Mouse (Mus musculus) limb, embryonic 12.5 days (tissue): ENCODE results near the gene Nfil3. TPM values are rescaled to one million over a fixed set of nuclear protein-coding genes. Genes with fewer than 3 reads are reported as not detected.

ENCODE experiments used
- ATAC-seq: fragments of 200-750 bp; cut with Nextera tagmentation; 2 replicates; pipeline ENCODE4 v1.8.0; 2017; ENCODE audit warnings: low read depth, moderate TSS enrichment; ENCODE audit not compliant: insufficient number of reproducible peaks, insufficient read depth, low FRiP score, low TSS enrichment
- H3K27ac ChIP-seq: fragments of 300-500 bp; sonication (generic); 2 replicates; pipeline ENCODE4 v1.5.1; 2016; ENCODE audit warnings: mild to moderate bottlenecking, moderate library complexity
- H3K27me3 ChIP-seq: fragments of 300-500 bp; sonication (generic); 2 replicates; pipeline ENCODE4 v1.6.1; 2016; ENCODE audit warnings: mild to moderate bottlenecking, moderate library complexity
- H3K36me3 ChIP-seq: fragments of 300-500 bp; sonication (generic); 2 replicates; pipeline ENCODE4 v1.6.1; 2016; ENCODE audit warnings: mild to moderate bottlenecking, moderate library complexity
- H3K4me1 ChIP-seq: fragments of 300-500 bp; sonication (generic); replicated peaks from 2 replicates; pipeline ENCODE4 v1.6.1; 2016
- H3K4me2 ChIP-seq: fragments of 300-500 bp; sonication (generic); 2 replicates; pipeline ENCODE4 v1.6.1; 2016; ENCODE audit warnings: mild to moderate bottlenecking, moderate library complexity
- H3K4me3 ChIP-seq: fragments of 300-500 bp; sonication (generic); replicated peaks from 2 replicates; pipeline ENCODE4 v1.5.1; 2016; ENCODE audit warnings: mild to moderate bottlenecking
- H3K9ac ChIP-seq: fragments of 300-500 bp; sonication (generic); replicated peaks from 2 replicates; pipeline ENCODE4 v1.6.1; 2016; ENCODE audit warnings: mild to moderate bottlenecking, moderate library complexity
- H3K9me3 ChIP-seq: fragments of 300-500 bp; sonication (generic); 2 replicates; pipeline ENCODE4 v1.6.1; 2016; ENCODE audit warnings: mild to moderate bottlenecking, moderate library complexity
- WGBS: fragments of 180-500 bp; shearing (Covaris S2); methylation state at CpG from one replicate; pipeline ENCODE4 v1.1.7; 2016; 5-methylcytosine and 5-hydroxymethylcytosine counted together
- polyA plus RNA-seq: library from polyadenylated mRNA; unstranded; fragments of >200 nt; fragmentation: Nextera tagmentation; extraction: Ambion mirVana; gene quantifications from 2 replicates; pipeline ENCODE4 v1.2.1, GENCODE M21; 2016

The Nfil3 gene
- polyA plus RNA-seq, 1 experiment from 2014 or later = 31.6 TPM

- ATAC-seq = 0 out of 2 replicates have a peak, but pooled peaks have one; percentile 0
- peaks cover 17% of the 10 kb centered on the region for H3K27me3 ChIP-seq
- WGBS = 2% methylated on average over 51 of the region's 51 CpGs
- H3K4me3 ChIP-seq = peak overlapping the region; percentile 91
- peak overlapping the region; percentile 60 for H3K9ac ChIP-seq
- no peaks in the 10 kb centered on the region for H3K9me3 ChIP-seq
- H3K4me2 ChIP-seq = peak overlapping the region; percentile 97
- H3K36me3 ChIP-seq = no peaks in the 10 kb centered on the region
- H3K4me1 ChIP-seq = peaks cover 22% of the 10 kb centered on the region
- H3K27ac ChIP-seq = no peak overlapping the region
Observed at GRCm38 (mm10) chr13:52981441-52982281, 788 bp upstream of the Nfil3 start.

DNA sequence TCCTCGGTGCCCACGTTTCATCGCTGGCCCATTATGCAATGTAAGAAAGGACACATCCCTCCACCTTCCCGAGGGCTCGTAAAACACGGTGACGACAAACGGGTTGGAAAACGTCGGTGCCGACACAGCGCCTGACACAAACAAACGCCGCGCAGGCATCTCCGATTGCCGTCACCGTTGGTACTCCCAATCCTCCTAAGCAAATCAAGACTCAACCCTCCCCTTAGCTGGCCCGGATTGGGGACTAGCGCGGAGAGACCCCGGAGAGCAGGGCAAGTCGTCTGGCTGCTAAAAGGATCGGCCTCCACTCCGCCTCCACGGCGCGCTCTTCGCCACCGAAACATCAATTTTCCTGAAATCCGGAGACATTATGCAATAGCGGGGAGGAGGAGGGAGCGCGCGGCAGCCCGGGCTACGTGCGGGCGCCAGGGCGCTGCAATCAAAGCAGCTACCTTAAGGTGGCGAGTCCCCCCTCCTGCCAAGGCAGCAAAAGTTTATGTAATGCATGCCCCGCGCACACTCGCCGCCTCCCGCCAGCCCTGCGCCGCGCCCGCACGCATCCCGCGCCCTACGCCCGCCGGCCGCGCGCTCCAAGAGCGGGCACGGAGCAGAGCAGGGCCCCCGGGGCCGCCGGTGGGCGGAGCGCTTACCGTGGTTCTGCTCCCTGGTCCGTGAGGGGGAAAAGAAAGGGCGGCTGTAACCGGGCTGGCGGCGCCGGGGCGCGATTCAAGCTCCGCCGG is 492 bp downstream of the Nfil3 start:
- peaks cover 17% of the 10 kb centered on the region for H3K27me3 ChIP-seq
- peak overlapping the region; percentile 97 for H3K4me2 ChIP-seq
- peak overlapping the region; percentile 95 for H3K27ac ChIP-seq
- H3K4me3 ChIP-seq = peak overlapping the region; percentile 91
- H3K4me1 ChIP-seq = peaks cover 35% of the 10 kb centered on the region
- H3K9me3 ChIP-seq = no peaks in the 10 kb centered on the region
- peak; percentile 59 for ATAC-seq
- WGBS = under 1% methylated on average over 75 of the region's 77 CpGs
- peak overlapping the region; percentile 91 for H3K9ac ChIP-seq
- H3K36me3 ChIP-seq = no peaks in the 10 kb centered on the region

GRCm38 (mm10) chr13:52979331-52980051 is 1.4 kb downstream of the Nfil3 start:
- H3K4me1 ChIP-seq = peaks cover 43% of the 10 kb centered on the region
- whole genome bisulfite sequencing = 0% methylated on average over 22 of the region's 22 CpGs
- peaks cover 17% of the 10 kb centered on the region for H3K27me3 ChIP-seq
- H3K27ac ChIP-seq = peak overlapping the region; percentile 95; the same call in 1 of the 2 replicates
- no peaks in the 10 kb centered on the region for H3K36me3 ChIP-seq
- peak overlapping the region; percentile 91 for H3K4me3 ChIP-seq
- peak overlapping the region; percentile 97 for H3K4me2 ChIP-seq
- ATAC-seq = no peak
- no peaks in the 10 kb centered on the region for H3K9me3 ChIP-seq
- H3K9ac ChIP-seq = peak overlapping the region; percentile 91

- H3K27me3 ChIP-seq = peaks cover 13% of the 10 kb centered on the region
- peak overlapping the region; percentile 97 for H3K4me2 ChIP-seq
- peaks cover 49% of the 10 kb centered on the region for H3K4me1 ChIP-seq
- ATAC-seq = no peak
- H3K9ac ChIP-seq = peak overlapping the region; percentile 83
- H3K27ac ChIP-seq = peak overlapping the region; percentile 86
- no peaks in the 10 kb centered on the region for H3K36me3 ChIP-seq
- under 1% methylated on average over 64 of the region's 64 CpGs for WGBS
- no peaks in the 10 kb centered on the region for H3K9me3 ChIP-seq
- H3K4me3 ChIP-seq = peak overlapping the region; percentile 65
Observed at GRCm38 (mm10) chr13:52978321-52978981, 2.4 kb downstream of the Nfil3 start.

DNA sequence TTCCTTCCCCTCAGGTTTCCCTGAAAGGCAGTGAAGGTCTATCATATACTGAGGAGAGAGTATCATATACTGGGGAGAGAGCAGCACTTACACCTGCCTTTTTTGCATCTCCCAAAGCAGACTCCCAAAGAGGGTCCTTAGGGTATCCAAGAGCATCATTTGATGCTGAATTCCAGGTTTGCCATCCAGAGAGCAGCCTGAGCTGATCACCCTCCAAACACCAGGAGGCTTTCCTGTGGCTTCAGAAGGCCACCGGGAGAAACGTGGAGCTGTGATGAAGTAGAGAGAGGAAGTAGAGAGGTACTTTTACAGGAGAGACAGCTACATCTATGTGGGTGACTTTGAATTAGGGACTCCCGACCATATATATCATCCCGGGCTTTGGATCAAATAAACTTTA is 3.1 kb downstream of the Nfil3 start:
- Histone ChIP-seq H3K36me3 (no peaks in the 10 kb centered on the region), H3K27ac (no peak overlapping the region), H3K9ac (no peak overlapping the region; the same call in 1 of the 2 replicates), H3K9me3 (no peaks in the 10 kb centered on the region), H3K27me3 (peaks cover 12% of the 10 kb centered on the region), H3K4me1 (peaks cover 49% of the 10 kb centered on the region), H3K4me3 (peak overlapping the region; percentile 65), H3K4me2 (peak overlapping the region; percentile 97)
- ATAC-seq = no peak
- 14% methylated on average over 4 of the region's 4 CpGs for WGBS

- H3K27ac ChIP-seq = peak overlapping the region; percentile 65
- no peaks in the 10 kb centered on the region for H3K9me3 ChIP-seq
- peaks cover 48% of the 10 kb centered on the region for H3K4me1 ChIP-seq
- H3K4me2 ChIP-seq = peak overlapping the region; percentile 97
- H3K27me3 ChIP-seq = peaks cover 11% of the 10 kb centered on the region
- WGBS = 42% methylated on average over 9 of the region's 9 CpGs
- H3K9ac ChIP-seq = no peak overlapping the region
- H3K4me3 ChIP-seq = 0 out of 2 replicates have a peak overlapping the region, but pooled peaks have one; percentile 65
- no peaks in the 10 kb centered on the region for H3K36me3 ChIP-seq
- ATAC-seq = no peak
Observed at GRCm38 (mm10) chr13:52977221-52977609, 3.7 kb downstream of the Nfil3 start.

GRCm38 (mm10) chr13:52976510-52977220 is 4.2 kb downstream of the Nfil3 start:
- no peak for ATAC-seq
- Histone ChIP-seq H3K27ac (peak overlapping the region; percentile 65), H3K4me3 (no peak overlapping the region), H3K4me1 (peaks cover 42% of the 10 kb centered on the region), H3K9me3 (no peaks in the 10 kb centered on the region), H3K36me3 (no peaks in the 10 kb centered on the region), H3K27me3 (peaks cover 5% of the 10 kb centered on the region), H3K4me2 (peak overlapping the region; percentile 97), H3K9ac (no peak overlapping the region)
- WGBS = 16% methylated on average over 16 of the region's 16 CpGs

DNA sequence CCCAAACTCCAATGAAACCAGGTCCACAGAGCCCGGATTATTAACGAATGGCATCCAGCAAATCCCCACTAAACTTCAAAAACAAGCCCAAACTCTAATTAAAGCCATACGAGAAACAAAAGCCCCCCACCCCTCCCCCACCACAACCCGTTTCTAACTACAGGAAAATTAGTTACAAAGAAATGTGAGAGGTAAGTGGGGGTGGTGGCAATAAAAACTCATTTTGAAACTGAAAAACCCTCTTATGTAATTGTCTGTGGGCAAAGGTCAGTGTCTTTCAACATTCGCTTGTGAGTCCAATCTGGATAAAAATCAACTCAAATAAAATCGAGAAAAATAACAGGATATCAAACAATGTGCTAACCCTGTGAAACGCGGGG is 4.8 kb downstream of the Nfil3 start:
- H3K27ac ChIP-seq = peak overlapping the region; percentile 65
- no peak overlapping the region for H3K4me3 ChIP-seq
- no peaks in the 10 kb centered on the region for H3K36me3 ChIP-seq
- ATAC-seq = no peak
- peaks cover 41% of the 10 kb centered on the region for H3K4me1 ChIP-seq
- 10% methylated on average over 8 of the region's 8 CpGs for WGBS
- H3K9me3 ChIP-seq = no peaks in the 10 kb centered on the region
- H3K9ac ChIP-seq = no peak overlapping the region
- H3K27me3 ChIP-seq = no peaks in the 10 kb centered on the region
- peak overlapping the region; percentile 97 for H3K4me2 ChIP-seq

GRCm38 (mm10) chr13:52974676-52975075 is 6.2 kb downstream of the Nfil3 start:
- Histone ChIP-seq H3K9ac (no peak overlapping the region), H3K27me3 (no peaks in the 10 kb centered on the region), H3K4me2 (no peak overlapping the region), H3K4me1 (peaks cover 45% of the 10 kb centered on the region), H3K27ac (no peak overlapping the region), H3K9me3 (no peaks in the 10 kb centered on the region), H3K4me3 (no peak overlapping the region), H3K36me3 (no peaks in the 10 kb centered on the region)
- ATAC-seq = no peak
- 60% methylated on average over 3 of the region's 3 CpGs for WGBS

GRCm38 (mm10) chr13:52973427-52973826 is 7.4 kb downstream of the Nfil3 start:
- 95% methylated on average over 10 of the region's 10 CpGs for WGBS
- no peak for ATAC-seq
- H3K4me3 ChIP-seq = no peak overlapping the region
- no peak overlapping the region for H3K9ac ChIP-seq
- peaks cover 45% of the 10 kb centered on the region for H3K4me1 ChIP-seq
- no peak overlapping the region for H3K27ac ChIP-seq
- H3K4me2 ChIP-seq = no peak overlapping the region
- H3K36me3 ChIP-seq = peaks cover 5% of the 10 kb centered on the region
- no peaks in the 10 kb centered on the region for H3K27me3 ChIP-seq
- H3K9me3 ChIP-seq = no peaks in the 10 kb centered on the region
